In genomic region chr10:79932736-79933135, GRCm38 (mm10) we compare ENCODE assay signal across 9 mouse cellular contexts. TPM values are rescaled to one million over a fixed set of nuclear protein-coding genes. Genes with fewer than 3 reads are reported as not detected.
DNase-seq lines count a peak whose midpoint lies in the region; ATAC-seq and TF ChIP-seq lines count a peak whose summit lies in the region.
"Had no signal": no experiment of that assay in that cellular context is flagged by ENCODE, and none has a peak within 500 bp of the region (broad histone marks: within the 10 kb centered on the region; RNA-seq: fewer than 3 reads in every experiment).

No protein-coding gene starts in this region.

- H3K27ac ChIP-seq in intestine, postnatal 0 days (ENCODE audit: low read depth, low read length) = peak overlapping the region; percentile 57; the same call in 1 of the 2 replicates
- peak overlapping the region; percentile 77 for H3K27ac ChIP-seq in lung, embryonic 15.5 days
- 0 out of 2 replicates have a peak overlapping the region, but pooled peaks have one; percentile 18 for H3K27ac ChIP-seq in small intestine, adult 2 months (ENCODE audit: insufficient read depth, low read depth, low read length)

- H3K9me3 ChIP-seq in intestine, postnatal 0 days (ENCODE audit: control insufficient read depth) = no peaks in the 10 kb centered on the region
- H3K9me3 ChIP-seq in lung, embryonic 15.5 days = no peaks in the 10 kb centered on the region

- peaks cover 32% of the 10 kb centered on the region for H3K36me3 ChIP-seq in intestine, postnatal 0 days (ENCODE audit: control insufficient read depth, insufficient read depth)
- H3K36me3 ChIP-seq in lung, embryonic 15.5 days = 0 out of 2 replicates have a peak, but pooled peaks cover 3% of the 10 kb centered on the region
- 0 out of 2 replicates have a peak, but pooled peaks cover 2% of the 10 kb centered on the region for H3K36me3 ChIP-seq in small intestine, adult 2 months (ENCODE audit: control insufficient read depth, insufficient read depth, low read length)

- TF ChIP-seq CTCF in intestine, postnatal 0 days (IDR thresholded peaks at IDR 0.05; ENCODE audit: low read depth) = peak; percentile 26; the same call in 1 of the 2 replicates
- TF ChIP-seq CTCF in small intestine, adult 2 months (IDR thresholded peaks at IDR 0.05; ENCODE audit: extremely low read depth, insufficient read length, insufficient replicate concordance, low read depth, low read length) = no peak

- H3K4me3 ChIP-seq in intestine, postnatal 0 days (ENCODE audit: low read depth, low read length) = no peak overlapping the region
- 0 out of 2 replicates have a peak overlapping the region, but pooled peaks have one; percentile 4 for H3K4me3 ChIP-seq in lung, embryonic 15.5 days
- no peak overlapping the region for H3K4me3 ChIP-seq in small intestine, adult 2 months (ENCODE audit: low read depth, low read length)

- peak overlapping the region; percentile 27 for H3K4me2 ChIP-seq in intestine, postnatal 0 days (replicated peaks; ENCODE audit: low read depth)
- H3K4me2 ChIP-seq in lung, embryonic 15.5 days = peak overlapping the region; percentile 1; the same call in 1 of the 2 replicates

- TF ChIP-seq POLR2A in small intestine, adult 2 months (IDR thresholded peaks at IDR 0.05; ENCODE audit: low read depth, low read length) = no peak

- DNase-seq in layer of hippocampus, adult 9-11 months = peak; percentile 48
- no peak for DNase-seq in layer of hippocampus, adult 9-10 months (ENCODE audit: low spot score)
- peak; percentile 64 to 67 for DNase-seq in cerebellum, adult 18-20 months
- DNase-seq in heart, adult 18-20 months = peak; percentile 76 to 86

- no peak for ATAC-seq in intestine, postnatal 0 days
- peak; percentile 44; the same call in 1 of the 2 replicates for ATAC-seq in lung, embryonic 15.5 days (ENCODE audit: borderline replicate concordance, extremely low read depth, low FRiP score, low TSS enrichment)
- no peak for ATAC-seq in inflammation-experienced regulatory T-cells, adult 6 months

- H3K9ac ChIP-seq in intestine, postnatal 0 days (ENCODE audit: low read depth, low read length) = 0 out of 2 replicates have a peak overlapping the region, but pooled peaks have one; percentile 18
- no peak overlapping the region for H3K9ac ChIP-seq in lung, embryonic 15.5 days

- no peaks in the 10 kb centered on the region for H3K27me3 ChIP-seq in intestine, postnatal 0 days (replicated peaks; ENCODE audit: control insufficient read depth, insufficient read depth, low read length)
- H3K27me3 ChIP-seq in lung, embryonic 15.5 days = no peaks in the 10 kb centered on the region
- H3K27me3 ChIP-seq in small intestine, adult 2 months (ENCODE audit: control insufficient read depth, insufficient read depth, low read length) = peaks cover 6% of the 10 kb centered on the region

- peaks cover 18% of the 10 kb centered on the region for H3K4me1 ChIP-seq in intestine, postnatal 0 days (replicated peaks; ENCODE audit: control insufficient read depth, insufficient read depth, low read length)
- H3K4me1 ChIP-seq in lung, embryonic 15.5 days = peaks cover 92% of the 10 kb centered on the region
- peaks cover 42% of the 10 kb centered on the region for H3K4me1 ChIP-seq in small intestine, adult 2 months (ENCODE audit: control insufficient read depth, insufficient read depth, insufficient read length, low read length)

- 24% methylated on average over 8 of the region's 8 CpGs for WGBS in intestine, postnatal 0 days
- 23% methylated on average over 8 of the region's 8 CpGs for WGBS in lung, embryonic 15.5 days
- WGBS in small intestine, adult 2 months = 59% methylated on average over 8 of the region's 8 CpGs

RNA-seq across cellular contexts. Expression of gene Arid3a, which starts 5.9 kb away (rescaled TPM):
- 1 to 10 TPM; 1.0 to 1.1 TPM for total RNA-seq in heart, adult 18-20 months (2021)
- polyA plus RNA-seq in intestine, postnatal 0 days (2015; fragmentation: Nextera tagmentation; extraction: Ambion mirVana) = 8.7 and 13.2 TPM in 2 replicates
- polyA plus RNA-seq in lung, embryonic 15.5 days (2015; fragmentation: Nextera tagmentation; extraction: Ambion mirVana) = 4.8 and 6.0 TPM in 2 replicates
- 10.7 and 23.9 TPM in 2 replicates for polyA plus RNA-seq in small intestine, adult 2 months (2012; rRNA removed)
- polyA plus RNA-seq in inflammation-experienced regulatory T-cells, adult 6 months (2017; shearing (Covaris generic)) = 1 to 10 TPM; 2.1 to 3.5 (median 2.4) TPM

RNA-seq across cellular contexts. Expression of gene R3hdm4, which starts 11.7 kb away (rescaled TPM):
- 10 to 100 TPM; 75.3 to 78.2 TPM for total RNA-seq in heart, adult 18-20 months (2021)
- polyA plus RNA-seq in intestine, postnatal 0 days (2015; fragmentation: Nextera tagmentation; extraction: Ambion mirVana) = 62.0 and 62.8 TPM in 2 replicates
- 143 and 152 TPM in 2 replicates for polyA plus RNA-seq in lung, embryonic 15.5 days (2015; fragmentation: Nextera tagmentation; extraction: Ambion mirVana)
- polyA plus RNA-seq in small intestine, adult 2 months (2012; rRNA removed) = 86.4 and 104 TPM in 2 replicates
- polyA plus RNA-seq in inflammation-experienced regulatory T-cells, adult 6 months (2017; shearing (Covaris generic)) = 100 to 1,000 TPM in 1 of 3 experiments, 10 to 100 TPM in 2; 96.5 to 106 (median 96.9) TPM

RNA-seq across cellular contexts. Expression of gene Kiss1r, which starts 16.0 kb away (rescaled TPM):
- total RNA-seq in heart, adult 18-20 months (2021) = under 1 TPM; 0.17 to 0.46 TPM
- 0.21 and 0.47 TPM in 2 replicates for polyA plus RNA-seq in intestine, postnatal 0 days (2015; fragmentation: Nextera tagmentation; extraction: Ambion mirVana)
- 0.59 and 0.87 TPM in 2 replicates for polyA plus RNA-seq in lung, embryonic 15.5 days (2015; fragmentation: Nextera tagmentation; extraction: Ambion mirVana)
- 3.0 and 5.9 TPM in 2 replicates for polyA plus RNA-seq in small intestine, adult 2 months (2012; rRNA removed)
- not detected for polyA plus RNA-seq in inflammation-experienced regulatory T-cells, adult 6 months (2017; shearing (Covaris generic))

RNA-seq across cellular contexts. Expression of gene Gm26602, which starts 22.1 kb away (rescaled TPM):
- total RNA-seq in heart, adult 18-20 months (2021) = not detected
- polyA plus RNA-seq in intestine, postnatal 0 days (2015; fragmentation: Nextera tagmentation; extraction: Ambion mirVana) = 2.9 and 17.9 TPM in 2 replicates
- 1.2 and 1.7 TPM in 2 replicates for polyA plus RNA-seq in lung, embryonic 15.5 days (2015; fragmentation: Nextera tagmentation; extraction: Ambion mirVana)
- not detected in 2 replicates for polyA plus RNA-seq in small intestine, adult 2 months (2012; rRNA removed)
- 1 to 10 TPM in 1 of 3 experiments, not detected in 2; 5.5 TPM for polyA plus RNA-seq in inflammation-experienced regulatory T-cells, adult 6 months (2017; shearing (Covaris generic))
- total RNA-seq: hematopoietic stem cell, adult 5-6 weeks had no signal

RNA-seq across cellular contexts. Expression of gene Med16, which starts 24.0 kb away (rescaled TPM):
- 10 to 100 TPM; 50.4 to 56.7 TPM for total RNA-seq in heart, adult 18-20 months (2021)
- polyA plus RNA-seq in intestine, postnatal 0 days (2015; fragmentation: Nextera tagmentation; extraction: Ambion mirVana) = 17.0 and 17.8 TPM in 2 replicates
- 54.7 and 56.1 TPM in 2 replicates for polyA plus RNA-seq in lung, embryonic 15.5 days (2015; fragmentation: Nextera tagmentation; extraction: Ambion mirVana)
- polyA plus RNA-seq in small intestine, adult 2 months (2012; rRNA removed) = 34.8 and 58.1 TPM in 2 replicates
- 1 to 10 TPM; 5.7 to 7.9 (median 7.1) TPM for polyA plus RNA-seq in inflammation-experienced regulatory T-cells, adult 6 months (2017; shearing (Covaris generic))

Comparison
In these comparisons a context has a peak if more than half of its experiments do, and no peak if none do; other contexts are left out.
1. H3K27ac ChIP-seq: peak in every context shown above with its lines; median percentile 77 in lung, embryonic 15.5 days; 57 in intestine, postnatal 0 days; 18 in small intestine, adult 2 months.